Mouse (Mus musculus) embryonic facial prominence, embryonic 11.5 days (tissue): ENCODE measurements around the gene Ccdc8. TPM values are rescaled to one million over a fixed set of nuclear protein-coding genes. Genes with fewer than 3 reads are reported as not detected.

Source experiments
- ATAC-seq: fragments of 200-750 bp; cut with Nextera tagmentation; replicated peaks from 2 replicates; pipeline ENCODE4 v1.8.0; 2017; ENCODE audit warnings: low read depth; ENCODE audit not compliant: insufficient number of reproducible peaks, low FRiP score, low TSS enrichment
- DNase-seq: peaks from one replicate; pipeline ENCODE4 v3.0.0-alpha.2; 2015; ENCODE audit warnings: low spot score
- H3K27ac ChIP-seq: fragments of 300-500 bp; sonication (generic); replicated peaks from 2 replicates; pipeline ENCODE4 v1.5.1; 2014; ENCODE audit warnings: mild to moderate bottlenecking, low read depth, low read length, control low read depth
- H3K27me3 ChIP-seq: fragments of 300-500 bp; sonication (generic); 2 replicates; pipeline ENCODE4 v1.6.1; 2014; ENCODE audit warnings: mild to moderate bottlenecking, low read length, moderate library complexity, mixed read lengths; ENCODE audit not compliant: control insufficient read depth, insufficient read depth
- H3K36me3 ChIP-seq: fragments of 300-500 bp; sonication (generic); replicated peaks from 2 replicates; pipeline ENCODE4 v1.6.1; 2014; ENCODE audit warnings: low read depth, mild to moderate bottlenecking, low read length, moderate library complexity, mixed read lengths; ENCODE audit not compliant: control insufficient read depth, insufficient read depth
- H3K4me1 ChIP-seq: fragments of 300-500 bp; sonication (generic); 2 replicates; pipeline ENCODE4 v1.6.1; 2014; ENCODE audit warnings: low read length, mixed read lengths; ENCODE audit not compliant: control insufficient read depth, insufficient read depth
- H3K4me2 ChIP-seq: fragments of 300-500 bp; sonication (generic); 2 replicates; pipeline ENCODE4 v1.6.1; 2014; ENCODE audit warnings: low read depth, mild to moderate bottlenecking, control low read depth, low read length, moderate library complexity
- H3K4me3 ChIP-seq: fragments of 300-500 bp; sonication (generic); 2 replicates; pipeline ENCODE4 v1.5.1; 2014; ENCODE audit warnings: low read depth, low read length, control low read depth
- H3K9ac ChIP-seq: fragments of 300-500 bp; sonication (generic); replicated peaks from 2 replicates; pipeline ENCODE4 v1.6.1; 2014; ENCODE audit warnings: mild to moderate bottlenecking, control low read depth, low read length
- H3K9me3 ChIP-seq: fragments of 300-500 bp; sonication (generic); replicated peaks from 2 replicates; pipeline ENCODE4 v1.6.1; 2016; ENCODE audit warnings: mild to moderate bottlenecking, low read length, inconsistent platforms, mixed read lengths; ENCODE audit not compliant: control insufficient read depth
- WGBS: fragments of 180-500 bp; shearing (Covaris S2); extraction: QIAGEN DNeasy Blood & Tissue Kit; methylation state at CpG from one replicate; pipeline ENCODE4 v1.1.7; 2014; 5-methylcytosine and 5-hydroxymethylcytosine counted together
- polyA plus RNA-seq: library from polyadenylated mRNA; unstranded; fragments of >200 nt; fragmentation: Nextera tagmentation; extraction: Ambion mirVana; gene quantifications from 2 replicates; pipeline ENCODE4 v1.2.1, GENCODE M21; 2014

The Ccdc8 gene
- polyA plus RNA-seq, 1 experiment from 2014 or later, result 15.9 TPM

- ATAC-seq (no peak), DNase-seq (no peak)
- peaks cover 3% of the 10 kb centered on the region for H3K36me3 ChIP-seq
- WGBS, result 78% methylated on average over 4 of the region's 4 CpGs
- no peak overlapping the region for H3K27ac ChIP-seq
- no peaks in the 10 kb centered on the region for H3K9me3 ChIP-seq
- H3K4me3 ChIP-seq, result no peak overlapping the region
- no peak overlapping the region for H3K9ac ChIP-seq
- no peak overlapping the region for H3K4me2 ChIP-seq
- peaks cover 3% of the 10 kb centered on the region; the same call in 1 of the 2 replicates for H3K4me1 ChIP-seq
- no peaks in the 10 kb centered on the region for H3K27me3 ChIP-seq
Measured at GRCm38 (mm10) chr7:17023701-17024100, 31.2 kb downstream of the Ccdc8 start.

- 85% methylated on average over 6 of the region's 6 CpGs for WGBS
- Histone ChIP-seq H3K4me1 (peaks cover 3% of the 10 kb centered on the region; the same call in 1 of the 2 replicates), H3K36me3 (peaks cover 3% of the 10 kb centered on the region), H3K27ac (no peak overlapping the region), H3K4me2 (no peak overlapping the region), H3K4me3 (no peak overlapping the region), H3K9ac (no peak overlapping the region), H3K9me3 (no peaks in the 10 kb centered on the region), H3K27me3 (no peaks in the 10 kb centered on the region)
- DNase-seq (no peak), ATAC-seq (no peak)
Measured at GRCm38 (mm10) chr7:17024141-17024540, 31.6 kb downstream of the Ccdc8 start.

GRCm38 (mm10) chr7:17024814-17025504 is 32.5 kb downstream of the Ccdc8 start:
- Histone ChIP-seq H3K27ac (no peak overlapping the region), H3K4me3 (no peak overlapping the region), H3K9me3 (no peaks in the 10 kb centered on the region), H3K36me3 (peaks cover 3% of the 10 kb centered on the region), H3K4me1 (peaks cover 3% of the 10 kb centered on the region; the same call in 1 of the 2 replicates), H3K9ac (no peak overlapping the region), H3K4me2 (no peak overlapping the region), H3K27me3 (no peaks in the 10 kb centered on the region)
- ATAC-seq (no peak), DNase-seq (no peak)
- WGBS, result 91% methylated on average over 10 of the region's 10 CpGs

- no peak for DNase-seq
- H3K36me3 ChIP-seq, result peaks cover 3% of the 10 kb centered on the region
- H3K27ac ChIP-seq, result no peak overlapping the region
- no peak overlapping the region for H3K9ac ChIP-seq
- H3K4me1 ChIP-seq, result peaks cover 3% of the 10 kb centered on the region; the same call in 1 of the 2 replicates
- WGBS, result 69% methylated on average over 4 of the region's 4 CpGs
- no peaks in the 10 kb centered on the region for H3K27me3 ChIP-seq
- H3K4me3 ChIP-seq, result no peak overlapping the region
- 0 out of 2 replicates have a peak overlapping the region, but pooled peaks have one; percentile 2 for H3K4me2 ChIP-seq
- ATAC-seq, result no peak
- no peaks in the 10 kb centered on the region for H3K9me3 ChIP-seq
Measured at GRCm38 (mm10) chr7:17025505-17025894, 33.0 kb downstream of the Ccdc8 start.

GRCm38 (mm10) chr7:17025896-17026622 is 33.6 kb downstream of the Ccdc8 start:
- no peak for DNase-seq
- Histone ChIP-seq H3K27me3 (no peaks in the 10 kb centered on the region), H3K27ac (no peak overlapping the region), H3K4me3 (peak overlapping the region; percentile 82), H3K4me2 (peak overlapping the region; percentile 2; the same call in 1 of the 2 replicates), H3K4me1 (peaks cover 3% of the 10 kb centered on the region; the same call in 1 of the 2 replicates), H3K36me3 (peaks cover 3% of the 10 kb centered on the region), H3K9ac (peak overlapping the region; percentile 83; the same call in 1 of the 2 replicates), H3K9me3 (no peaks in the 10 kb centered on the region)
- no peak for ATAC-seq
- WGBS, result 56% methylated on average over 9 of the region's 9 CpGs

GRCm38 (mm10) chr7:17026710-17027587 is 34.4 kb downstream of the Ccdc8 start:
- Histone ChIP-seq H3K27ac (no peak overlapping the region), H3K4me2 (peak overlapping the region; percentile 69), H3K27me3 (no peaks in the 10 kb centered on the region), H3K9ac (peak overlapping the region; percentile 83), H3K36me3 (no peaks in the 10 kb centered on the region; the same call in none of the 2 replicates), H3K4me1 (peaks cover 3% of the 10 kb centered on the region; the same call in 1 of the 2 replicates), H3K4me3 (peak overlapping the region; percentile 82), H3K9me3 (no peaks in the 10 kb centered on the region)
- peak; percentile 79 for DNase-seq
- no peak for ATAC-seq
- 5% methylated on average over 24 of the region's 24 CpGs for WGBS

GRCm38 (mm10) chr7:17027588-17028343 is 35.3 kb downstream of the Ccdc8 start, which contains the start of gene Ppp5c:
Gene Ppp5c (minus strand): TSS chr7:17027924.
- Histone ChIP-seq H3K4me2 (peak within 1 kb of the TSS; percentile 69), H3K4me1 (peaks cover 3% of the 10 kb centered on the region; the same call in 1 of the 2 replicates), H3K9me3 (no peaks in the 10 kb centered on the region), H3K9ac (peak within 1 kb of the TSS; percentile 83), H3K36me3 (no peaks in the 10 kb centered on the region; the same call in 1 of the 2 replicates), H3K27me3 (no peaks in the 10 kb centered on the region), H3K4me3 (peak within 1 kb of the TSS; percentile 82), H3K27ac (no peak within 1 kb of the TSS)
- ATAC-seq, result peak; percentile 86
- WGBS, result under 1% methylated on average over 50 of the region's 58 CpGs
- DNase-seq, result peak; percentile 95
